Mouse (Mus musculus) layer of hippocampus, adult 9-11 months (tissue): ENCODE data around the gene Mfsd4b5.
"Not testable (repeated sequence)": the region's sequence is repeated elsewhere in the genome, so short reads cannot be mapped to it uniquely, and the experiment has no call there.

Source experiments
- DNase-seq: peaks from one replicate; pipeline ENCODE4 v3.0.0; 2022

Mfsd4b5 gene

GRCm38 (mm10) chr10:39960441-39960822 lies 26.0 kb downstream of the Mfsd4b5 start:
- DNase-seq: no peak

GRCm38 (mm10) chr10:39959761-39960440 lies 26.5 kb downstream of the Mfsd4b5 start, which contains the start of gene Mfsd4b3:
Gene Mfsd4b3 (minus strand): TSS chr10:39960153.
- peak; percentile 96 for DNase-seq

DNA sequence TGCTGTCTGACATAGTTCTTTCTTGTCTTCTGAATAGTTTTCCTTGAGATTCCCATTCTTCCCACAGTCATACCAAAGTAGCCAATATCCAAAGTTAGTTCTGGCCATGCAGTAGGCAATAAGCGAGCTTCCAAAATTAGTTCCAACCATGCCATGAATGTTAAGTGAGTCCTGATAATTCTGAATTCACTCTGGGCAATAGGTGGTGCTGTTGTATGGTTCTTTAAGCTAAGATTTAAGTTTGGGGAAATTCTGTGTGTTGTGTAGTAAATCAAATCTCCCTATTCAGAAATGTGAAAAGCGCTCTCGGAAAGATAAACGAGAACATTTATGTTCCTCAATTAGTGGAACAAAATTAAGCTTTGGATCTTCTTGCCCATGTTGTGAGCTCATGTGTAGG lies 28.2 kb downstream of the Mfsd4b5 start:
- DNase-seq: no peak

GRCm38 (mm10) chr10:39956340-39956878 lies 30.0 kb downstream of the Mfsd4b5 start:
- DNase-seq: no peak

DNA sequence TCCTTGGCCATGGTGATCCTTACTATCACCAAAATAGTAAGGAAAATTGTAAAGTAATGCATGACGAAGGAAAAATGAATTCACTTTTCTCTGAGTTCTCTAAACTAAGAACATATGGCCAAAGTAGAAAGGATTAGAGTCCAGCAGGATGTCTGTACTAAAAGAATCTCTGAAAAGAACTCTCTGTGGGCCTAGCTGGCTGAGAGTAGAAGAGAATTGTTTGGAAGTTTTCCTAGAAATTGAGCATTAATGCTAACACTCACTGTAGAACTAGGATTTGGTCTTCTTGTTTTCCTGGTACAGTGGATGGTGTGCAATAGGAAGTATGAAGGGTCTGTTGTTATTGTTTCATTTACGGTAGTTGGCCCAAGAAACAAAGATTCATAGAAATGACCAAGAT lies 31.3 kb downstream of the Mfsd4b5 start:
- DNase-seq: no peak

DNA sequence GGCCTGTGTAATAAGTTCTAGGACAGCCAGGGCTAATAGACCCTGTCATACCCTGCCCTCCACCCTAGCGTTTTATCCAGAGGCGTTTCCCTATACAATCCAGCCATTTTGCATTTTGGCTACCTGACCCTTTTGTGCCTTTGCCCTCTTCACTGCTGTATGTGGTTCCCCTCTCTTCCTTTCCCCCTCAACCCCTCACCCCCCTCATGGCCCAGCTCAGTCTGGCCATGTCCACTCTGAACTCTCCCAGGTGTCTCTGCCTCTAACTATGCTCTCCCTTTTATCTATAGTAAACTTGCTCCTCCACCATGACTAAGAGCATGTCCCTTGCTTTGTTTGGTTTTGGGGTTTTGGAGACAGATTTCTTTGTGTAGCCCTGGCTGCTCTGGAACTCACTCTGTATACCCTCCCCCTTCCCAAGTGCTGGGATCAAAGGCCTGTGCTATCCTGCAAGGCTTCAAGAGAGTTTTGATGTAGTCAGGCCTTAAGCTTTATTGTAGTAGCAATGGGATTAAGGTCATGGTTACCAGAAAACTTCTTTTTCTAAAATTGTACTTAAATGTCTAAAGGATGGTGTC lies 37.0 kb downstream of the Mfsd4b5 start:
- no peak for DNase-seq

DNA sequence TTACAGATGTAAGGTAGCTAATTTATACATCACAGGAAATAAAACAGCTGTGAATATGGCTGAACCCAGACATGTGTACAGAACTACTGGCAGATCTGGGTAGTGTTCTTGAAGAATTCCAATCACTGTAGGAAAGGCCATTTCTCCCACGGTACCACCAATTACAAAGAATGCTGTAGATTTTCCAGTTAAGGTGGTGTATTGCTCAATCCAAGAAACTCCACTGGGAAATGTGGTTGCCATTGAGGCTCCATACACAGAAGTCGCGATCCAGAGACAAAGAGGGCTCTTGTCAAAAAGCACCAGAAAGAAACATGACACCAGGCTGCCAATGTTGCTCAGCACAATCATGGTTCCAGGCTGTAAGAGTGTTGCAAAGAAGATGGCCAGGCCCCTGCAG lies 39.3 kb downstream of the Mfsd4b5 start:
- DNase-seq: not testable (repeated sequence)

- no peak for DNase-seq
Measured at GRCm38 (mm10) chr10:39936553-39936952, 49.9 kb downstream of the Mfsd4b5 start.

DNA sequence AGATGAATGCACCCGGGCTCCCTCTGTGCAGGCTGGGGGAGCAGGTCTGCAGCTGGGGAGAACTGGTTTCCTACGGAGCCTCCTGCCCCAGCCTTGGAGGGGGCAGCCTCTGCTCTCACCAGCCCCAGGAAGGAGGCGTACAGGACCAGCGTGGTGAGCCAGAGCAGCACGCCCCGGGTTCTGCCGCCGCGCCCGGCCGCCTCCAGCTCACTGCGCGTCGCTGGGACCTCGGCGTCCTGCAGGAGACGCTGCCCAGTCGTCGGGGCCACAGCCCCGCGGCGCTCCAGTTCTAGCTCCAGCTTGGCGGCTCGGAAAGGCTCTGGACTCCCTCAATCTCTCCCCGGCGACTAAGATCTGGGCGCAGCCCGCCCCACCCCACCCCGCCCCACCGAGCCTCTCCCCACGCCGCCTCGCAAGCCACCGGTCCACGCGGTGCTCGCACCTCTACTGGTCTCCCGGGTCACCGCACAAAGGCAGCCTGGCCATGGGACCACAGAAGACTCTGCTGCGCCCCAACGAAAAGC lies 59.8 kb downstream of the Mfsd4b5 start, which contains the start of gene Mfsd4b2:
TSS of gene Mfsd4b2 (minus strand) at position 308 of the 524 bp plus-strand sequence.
- DNase-seq: no peak

DNA sequence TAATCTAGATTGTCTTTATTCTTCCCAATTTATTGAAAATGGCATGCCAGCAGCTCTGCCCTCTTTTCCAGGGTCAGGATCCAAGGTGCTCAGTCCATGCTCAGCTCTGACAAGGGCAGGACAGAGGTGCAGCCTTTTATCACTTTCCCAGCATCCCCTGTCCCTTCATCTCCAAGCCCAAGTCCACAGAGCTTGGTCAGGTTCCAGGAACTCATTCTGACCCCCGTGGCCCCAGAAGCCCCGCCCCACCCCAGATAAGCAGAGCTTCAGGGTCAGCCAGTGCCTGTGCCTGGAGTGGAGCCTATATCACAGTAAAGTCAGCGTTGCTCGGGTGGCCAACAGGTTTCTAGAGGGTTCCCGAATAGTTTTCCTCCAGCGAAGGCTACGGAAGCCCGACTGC lies 61.9 kb downstream of the Mfsd4b5 start:
- not testable (repeated sequence) for DNase-seq

DNA sequence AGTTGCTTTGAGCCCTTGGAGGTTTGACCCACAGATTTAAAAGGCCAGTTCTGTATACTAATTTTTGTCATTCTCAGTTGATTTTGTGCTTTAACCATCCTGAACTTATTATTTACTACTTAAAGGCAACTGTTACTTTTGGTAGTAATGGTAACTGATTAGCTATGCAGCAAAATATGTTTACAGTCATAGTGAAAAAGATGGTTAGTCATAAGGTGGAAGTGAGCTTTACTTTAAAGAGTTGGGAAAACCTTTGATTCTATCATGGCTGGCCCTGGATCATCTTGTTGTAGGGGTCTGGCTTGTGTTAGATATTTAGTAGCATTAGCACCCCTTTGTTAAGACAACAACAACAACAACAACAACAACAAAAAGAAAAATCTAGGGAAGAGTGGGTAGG lies 73.8 kb downstream of the Mfsd4b5 start:
- DNase-seq: no peak

- DNase-seq: no peak
Measured at GRCm38 (mm10) chr10:39908768-39909441, 77.5 kb downstream of the Mfsd4b5 start.
